Mouse (Mus musculus) myocyte (in vitro differentiated cells): ENCODE data around the gene Rbbp9.

Experiments used
- TCF12 ChIP-seq: IDR thresholded peaks from one replicate; pipeline ENCODE4 v1.6.1; 2011; ENCODE audit warnings: mild to moderate bottlenecking, control low read depth; ENCODE audit not compliant: poor library complexity, insufficient read depth, severe bottlenecking
- USF1 ChIP-seq: IDR thresholded peaks from one replicate; pipeline ENCODE4 v1.6.1; 2011; ENCODE audit warnings: low read depth, mild to moderate bottlenecking, control low read depth, moderate library complexity

- TF ChIP-seq TCF12 = no peak
- TF ChIP-seq USF1 = no peak
Measured at GRCm38 (mm10) chr2:144588723-144589122, 38.1 kb upstream of the Rbbp9 start.
